Mouse (Mus musculus): ENCODE data around the gene Cdkl1.

DNA sequence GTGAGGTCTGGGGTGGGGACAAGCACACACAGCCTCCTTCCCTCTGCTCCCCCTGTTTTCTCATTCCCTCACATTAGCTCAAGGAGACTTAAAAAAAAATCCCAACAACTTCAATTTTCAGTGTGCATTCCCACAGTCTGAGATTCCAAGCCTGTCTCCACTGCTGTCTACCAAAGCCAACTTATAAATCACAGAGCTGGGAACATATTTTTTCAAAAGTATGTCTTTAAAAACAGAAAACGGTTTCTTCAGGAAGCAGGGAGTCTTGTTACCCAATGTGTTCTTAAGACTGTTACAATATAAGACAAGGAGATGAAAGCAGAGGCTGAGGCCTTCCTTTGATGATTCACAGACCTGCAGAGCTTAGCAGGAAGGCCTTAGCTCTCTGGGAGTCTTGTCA lies 20.9 kb upstream of the Cdkl1 start:
- TF ChIP-seq CTCF (IDR thresholded peaks at IDR 0.05; ENCODE audit: borderline replicate concordance, insufficient read depth, low read depth, low read length) (no peak), POLR2A (IDR thresholded peaks at IDR 0.05; ENCODE audit: borderline replicate concordance, insufficient read depth, low read length) (no peak)

All from cerebellum, adult 2 months (tissue).